Mouse (Mus musculus) erythroblast, embryonic 14.5 days (primary cell): ENCODE measurements around the gene Foxo6.

Experiments used
- GATA1 ChIP-seq: IDR thresholded peaks from 2 replicates; pipeline ENCODE4 v1.6.1; 2012; ENCODE audit warnings: low read length, inconsistent platforms, mixed read lengths
- TAL1 ChIP-seq: IDR thresholded peaks from 3 replicates; pipeline ENCODE4 v1.6.1; 2012; ENCODE audit warnings: low read length, inconsistent platforms, mixed read lengths

DNA sequence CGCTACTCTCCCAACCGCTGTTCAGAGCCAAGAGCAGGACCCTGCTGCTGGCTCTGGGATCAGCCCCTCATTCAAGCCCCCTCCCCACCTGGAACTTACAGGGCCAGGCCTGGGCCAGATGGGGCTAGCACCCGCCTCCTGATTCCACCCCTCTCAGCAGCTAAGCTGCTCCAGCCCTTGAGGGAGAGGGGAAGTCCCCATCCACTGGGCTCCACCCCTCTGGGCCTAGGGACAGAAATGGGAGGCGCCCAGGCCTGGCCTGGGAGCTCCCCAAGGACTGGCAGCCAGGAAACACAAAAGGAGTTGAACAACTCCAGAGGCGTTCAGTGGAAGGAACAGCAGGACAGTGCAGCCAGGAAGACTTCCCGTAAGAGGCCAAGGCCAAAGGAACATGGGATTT, 4.0 kb downstream of the Foxo6 start:
- TF ChIP-seq GATA1 (no peak), TAL1 (no peak)
